Mouse (Mus musculus) heart, embryonic 15.5 days (tissue): Measurements from ENCODE around the gene Gemin6. TPM values are rescaled to one million over a fixed set of nuclear protein-coding genes. Genes with fewer than 3 reads are reported as not detected.
"Not testable (repeated sequence)": the region's sequence is repeated elsewhere in the genome, so short reads cannot be mapped to it uniquely, and the experiment has no call there.

Experiments used
- ATAC-seq: fragments of 200-750 bp; cut with Nextera tagmentation; replicated peaks from 2 replicates; pipeline ENCODE4 v1.8.0; 2017; ENCODE audit warnings: low read depth, moderate TSS enrichment; ENCODE audit not compliant: insufficient number of reproducible peaks, insufficient read depth, low FRiP score
- H3K27ac ChIP-seq: fragments of 300-500 bp; sonication (generic); 2 replicates; pipeline ENCODE4 v1.5.1; 2015; ENCODE audit warnings: mild to moderate bottlenecking, inconsistent platforms
- H3K27me3 ChIP-seq: fragments of 300-500 bp; sonication (generic); 2 replicates; pipeline ENCODE4 v1.6.1; 2015; ENCODE audit warnings: inconsistent platforms
- H3K36me3 ChIP-seq: fragments of 300-500 bp; sonication (generic); 2 replicates; pipeline ENCODE4 v1.6.1; 2015; ENCODE audit warnings: mild to moderate bottlenecking, inconsistent platforms
- H3K4me1 ChIP-seq: fragments of 300-500 bp; sonication (generic); replicated peaks from 2 replicates; pipeline ENCODE4 v1.6.1; 2015; ENCODE audit warnings: inconsistent platforms
- H3K4me2 ChIP-seq: fragments of 300-500 bp; sonication (generic); 2 replicates; pipeline ENCODE4 v1.6.1; 2015; ENCODE audit warnings: inconsistent platforms, mild to moderate bottlenecking, moderate library complexity
- H3K4me3 ChIP-seq: fragments of 300-500 bp; sonication (generic); 2 replicates; pipeline ENCODE4 v1.5.1; 2015; ENCODE audit warnings: mild to moderate bottlenecking, inconsistent platforms
- H3K9ac ChIP-seq: fragments of 300-500 bp; sonication (generic); 2 replicates; pipeline ENCODE4 v1.6.1; 2015; ENCODE audit warnings: mild to moderate bottlenecking, inconsistent platforms
- H3K9me3 ChIP-seq: fragments of 300-500 bp; sonication (generic); replicated peaks from 2 replicates; pipeline ENCODE4 v1.6.1; 2016; ENCODE audit warnings: inconsistent platforms
- WGBS: fragments of 180-500 bp; shearing (Covaris S2); methylation state at CpG from one replicate; pipeline ENCODE4 v1.1.7; 2015; ENCODE audit warnings: mixed read lengths; 5-methylcytosine and 5-hydroxymethylcytosine counted together
- polyA plus RNA-seq: library from polyadenylated mRNA; unstranded; fragments of >200 nt; fragmentation: Nextera tagmentation; extraction: Ambion mirVana; gene quantifications from 2 replicates; pipeline ENCODE4 v1.2.1, GENCODE M21; 2015

Gemin6 gene
- polyA plus RNA-seq, 1 experiment from 2014 or later, result 24.2 TPM

DNA sequence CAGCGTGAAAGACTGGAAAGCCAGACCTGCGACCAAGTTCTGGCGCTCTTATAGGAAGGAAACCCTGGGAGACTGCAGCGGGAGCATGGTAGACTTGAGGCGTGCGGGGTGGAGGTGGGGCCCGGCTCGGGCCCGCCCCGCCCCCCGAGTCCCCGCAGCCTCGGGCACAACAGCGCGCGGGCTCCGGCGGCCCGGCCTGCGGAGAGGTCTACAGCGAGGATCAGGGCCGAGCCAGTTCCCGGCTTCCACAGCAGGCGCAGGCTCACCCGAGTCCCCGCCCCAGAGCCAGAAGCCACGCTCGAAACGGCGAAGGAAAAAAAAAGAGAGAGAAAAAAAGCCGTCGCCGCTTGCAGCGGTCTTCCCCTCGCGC is 18.0 kb upstream of the Gemin6 start:
- Histone ChIP-seq H3K4me3 (peak overlapping the region; percentile 98), H3K4me2 (peak overlapping the region; percentile 85), H3K9me3 (no peaks in the 10 kb centered on the region), H3K27ac (peak overlapping the region; percentile 94), H3K9ac (peak overlapping the region; percentile 98), H3K36me3 (peaks cover 27% of the 10 kb centered on the region), H3K27me3 (no peaks in the 10 kb centered on the region), H3K4me1 (peaks cover 12% of the 10 kb centered on the region)
- peak; percentile 48 for ATAC-seq
- under 1% methylated on average over 36 of the region's 36 CpGs for WGBS

DNA sequence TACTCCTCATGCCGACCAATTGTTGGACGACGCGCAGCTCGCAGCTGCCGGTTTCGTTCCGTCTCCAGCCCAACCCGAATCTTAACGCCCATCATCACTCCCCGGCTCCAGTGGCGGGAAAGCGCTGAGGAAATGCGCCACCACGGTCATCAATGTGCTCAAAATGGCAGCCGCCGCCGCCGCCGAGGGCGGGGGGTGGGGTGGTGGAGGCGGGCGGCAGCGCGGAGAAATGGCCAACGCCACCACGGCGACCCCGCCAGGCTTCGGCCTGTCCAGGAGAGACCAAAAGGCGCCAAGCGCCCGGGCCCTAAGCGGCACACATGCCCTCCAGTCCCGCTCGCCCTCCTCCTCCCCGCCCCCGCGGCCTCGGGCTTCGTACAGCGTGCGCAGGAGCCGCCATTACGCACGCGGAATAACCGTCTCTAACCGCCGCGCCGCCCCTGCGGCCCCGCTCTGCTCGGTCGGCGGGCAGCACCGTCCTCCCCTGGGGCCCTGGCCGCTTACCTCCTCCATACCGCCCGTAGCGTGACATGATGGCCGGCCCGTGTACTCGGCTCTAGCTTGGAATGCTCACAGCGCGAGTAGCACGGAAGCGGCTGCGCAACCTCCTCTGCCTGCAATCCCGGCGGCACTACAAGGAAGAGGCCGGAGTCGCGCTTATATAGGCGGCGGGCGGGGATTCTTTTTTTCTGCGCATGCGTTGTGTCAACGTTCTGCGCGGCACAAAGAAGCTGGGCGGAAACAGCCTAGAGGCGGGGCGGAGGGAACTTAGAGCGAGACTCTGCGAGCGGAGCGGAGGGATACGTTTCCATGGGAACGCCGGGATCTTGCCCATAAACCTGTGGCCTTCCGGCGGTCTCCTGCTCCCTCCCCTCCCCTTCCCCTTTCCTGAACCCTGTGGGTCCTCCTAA is 17.3 kb upstream of the Gemin6 start, which contains the start of the genes Srsf7 and Ttc39d:
Gene Srsf7, minus strand, starts transcription at position 637 of the 911 bp plus-strand sequence.
Gene Ttc39d, plus strand, starts transcription at position 790 of the 911 bp plus-strand sequence.
- Histone ChIP-seq H3K4me2 (peak within 1 kb of the TSS; percentile 85), H3K4me1 (peaks cover 12% of the 10 kb centered on the region), H3K9me3 (no peaks in the 10 kb centered on the region), H3K4me3 (peak within 1 kb of the TSS; percentile 98), H3K27me3 (no peaks in the 10 kb centered on the region), H3K9ac (peak within 1 kb of the TSS; percentile 98), H3K27ac (peak within 1 kb of the TSS; percentile 94), H3K36me3 (peaks cover 21% of the 10 kb centered on the region)
- peak; percentile 85 for ATAC-seq
- WGBS, result under 1% methylated on average over 95 of the region's 95 CpGs

- not testable (repeated sequence) for ATAC-seq
Measured at GRCm38 (mm10) chr17:80213998-80214397, 10.2 kb upstream of the Gemin6 start.

DNA sequence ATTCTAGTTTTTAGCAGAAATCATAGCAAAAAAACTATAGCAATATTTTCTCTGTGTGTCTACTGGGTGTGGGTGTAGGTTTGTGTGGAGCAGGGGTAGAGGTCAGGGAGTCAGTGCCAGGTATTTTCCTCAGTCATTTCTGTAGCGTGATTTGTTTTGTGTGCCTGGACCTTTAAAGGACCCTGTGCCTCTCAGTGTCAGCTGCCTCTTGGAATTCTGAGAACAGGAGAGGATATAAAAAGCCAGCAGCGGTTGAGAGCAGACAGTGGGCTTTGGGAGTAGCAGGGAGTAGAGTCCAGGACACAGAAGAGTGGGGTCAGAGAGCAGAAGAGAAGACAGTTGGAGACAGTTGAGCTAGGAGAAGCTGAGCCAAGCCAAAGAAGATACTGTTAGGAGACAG is 4.1 kb upstream of the Gemin6 start:
- no peak overlapping the region for H3K4me2 ChIP-seq
- no peak overlapping the region for H3K4me3 ChIP-seq
- H3K27me3 ChIP-seq, result no peaks in the 10 kb centered on the region
- H3K4me1 ChIP-seq, result peaks cover 5% of the 10 kb centered on the region
- H3K27ac ChIP-seq, result no peak overlapping the region
- WGBS, result 40% methylated on average over 2 of the region's 2 CpGs
- no peak overlapping the region for H3K9ac ChIP-seq
- ATAC-seq, result no peak
- no peaks in the 10 kb centered on the region for H3K36me3 ChIP-seq
- no peaks in the 10 kb centered on the region for H3K9me3 ChIP-seq

More at GRCm38 (mm10) chr17:80213998-80214397, 10.2 kb upstream of the Gemin6 start:
- not testable (repeated sequence) for H3K4me1 ChIP-seq, H3K27me3 ChIP-seq, H3K9me3 ChIP-seq, H3K4me2 ChIP-seq, H3K27ac ChIP-seq, H3K36me3 ChIP-seq, H3K4me3 ChIP-seq, H3K9ac ChIP-seq
- WGBS, result 92% methylated on average over 4 of the region's 4 CpGs

DNA sequence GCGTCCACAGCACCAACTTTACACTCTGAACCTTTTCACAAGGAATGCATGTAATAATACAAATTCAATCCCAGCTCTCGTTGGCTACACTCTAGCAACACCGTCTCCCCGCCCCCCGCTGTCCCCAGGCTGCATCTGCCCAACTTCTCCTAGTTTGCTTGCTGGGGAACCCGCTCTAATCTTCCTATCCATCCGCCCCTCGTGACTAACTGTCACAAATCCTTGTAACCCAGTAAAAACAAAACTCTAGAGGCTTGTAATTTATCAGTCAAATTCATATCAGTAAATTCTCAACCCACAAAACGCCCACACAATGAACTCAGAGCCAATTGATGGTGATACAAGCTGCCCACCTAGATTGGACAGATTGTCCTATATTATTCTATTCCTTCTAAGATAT is 3.0 kb upstream of the Gemin6 start:
- Histone ChIP-seq H3K27me3 (no peaks in the 10 kb centered on the region), H3K4me1 (peaks cover 5% of the 10 kb centered on the region), H3K36me3 (no peaks in the 10 kb centered on the region), H3K9ac (no peak overlapping the region), H3K4me2 (no peak overlapping the region), H3K27ac (no peak overlapping the region), H3K4me3 (no peak overlapping the region), H3K9me3 (no peaks in the 10 kb centered on the region)
- ATAC-seq, result no peak
- 63% methylated on average over 9 of the region's 9 CpGs for WGBS

GRCm38 (mm10) chr17:80221890-80222628 is 2.2 kb upstream of the Gemin6 start:
- Histone ChIP-seq H3K4me1 (peaks cover 5% of the 10 kb centered on the region), H3K36me3 (no peaks in the 10 kb centered on the region), H3K27ac (no peak overlapping the region), H3K9me3 (no peaks in the 10 kb centered on the region), H3K4me3 (no peak overlapping the region), H3K27me3 (no peaks in the 10 kb centered on the region), H3K9ac (no peak overlapping the region), H3K4me2 (no peak overlapping the region)
- 52% methylated on average over 3 of the region's 3 CpGs for WGBS
- no peak for ATAC-seq

- peak overlapping the region; percentile 80 for H3K4me2 ChIP-seq
- H3K4me1 ChIP-seq, result peaks cover 5% of the 10 kb centered on the region
- WGBS, result 6% methylated on average over 9 of the region's 9 CpGs
- H3K27ac ChIP-seq, result peak overlapping the region; percentile 91
- peak overlapping the region; percentile 71 for H3K4me3 ChIP-seq
- no peaks in the 10 kb centered on the region for H3K36me3 ChIP-seq
- no peaks in the 10 kb centered on the region for H3K9me3 ChIP-seq
- no peak for ATAC-seq
- peak overlapping the region; percentile 70 for H3K9ac ChIP-seq
- no peaks in the 10 kb centered on the region for H3K27me3 ChIP-seq
Measured at GRCm38 (mm10) chr17:80223829-80224228, 412 bp upstream of the Gemin6 start.

DNA sequence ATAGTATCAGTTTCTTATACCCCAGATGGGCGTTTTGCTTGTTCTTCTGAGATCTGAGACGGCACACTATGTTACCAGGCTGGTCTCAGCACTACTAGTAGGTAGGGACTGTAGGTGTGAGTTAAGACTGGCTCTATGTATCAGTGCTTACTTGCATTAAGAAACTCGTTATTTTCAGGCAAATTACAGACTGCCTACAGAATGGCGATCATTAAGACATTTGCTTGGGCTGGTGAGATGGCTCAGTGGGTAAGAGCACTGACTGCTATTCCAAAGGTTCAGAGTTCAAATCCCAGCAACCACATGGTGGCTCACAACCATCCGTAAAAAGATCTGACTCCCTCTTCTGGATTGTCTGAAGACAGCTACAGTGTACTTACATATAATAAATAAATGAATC is 901 bp downstream of the Gemin6 start:
- 51% methylated on average over 5 of the region's 5 CpGs for WGBS
- peak overlapping the region; percentile 91; the same call in 1 of the 2 replicates for H3K27ac ChIP-seq

DNA sequence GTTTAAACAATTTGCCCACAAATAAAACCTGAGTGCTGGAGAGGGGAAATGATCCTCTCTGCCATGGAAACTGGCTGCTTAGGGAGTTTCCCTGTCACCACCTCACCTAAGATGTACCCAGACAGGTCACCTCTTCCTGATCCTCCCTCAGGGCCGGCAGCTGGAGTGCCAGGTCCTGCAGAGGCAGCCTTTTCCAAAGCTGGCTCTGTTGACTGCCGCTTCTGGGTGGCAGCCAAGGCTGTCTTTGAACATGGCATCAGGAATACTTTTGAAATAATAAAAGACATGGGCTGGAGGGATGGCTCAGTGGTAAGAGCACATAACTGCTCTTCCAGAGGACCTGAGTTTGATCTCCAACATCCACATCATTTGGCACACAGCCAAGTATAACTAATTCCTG is 5.2 kb downstream of the Gemin6 start:
- ATAC-seq, result no peak
- H3K36me3 ChIP-seq, result 0 out of 2 replicates have a peak, but pooled peaks cover 3% of the 10 kb centered on the region
- peaks cover 9% of the 10 kb centered on the region for H3K4me1 ChIP-seq
- H3K4me3 ChIP-seq, result no peak overlapping the region
- no peaks in the 10 kb centered on the region for H3K27me3 ChIP-seq
- WGBS, result 62% methylated on average over 2 of the region's 2 CpGs
- no peak overlapping the region for H3K4me2 ChIP-seq
- no peak overlapping the region for H3K27ac ChIP-seq
- no peaks in the 10 kb centered on the region for H3K9me3 ChIP-seq
- no peak overlapping the region for H3K9ac ChIP-seq

More for the DNA sequence above, 901 bp downstream of the Gemin6 start:
- not testable (repeated sequence) for H3K9me3 ChIP-seq, ATAC-seq, H3K27me3 ChIP-seq, H3K4me1 ChIP-seq, H3K36me3 ChIP-seq
- H3K4me2 ChIP-seq, result peak overlapping the region; percentile 80
- peak overlapping the region; percentile 70 for H3K9ac ChIP-seq
- peak overlapping the region; percentile 71 for H3K4me3 ChIP-seq

DNA sequence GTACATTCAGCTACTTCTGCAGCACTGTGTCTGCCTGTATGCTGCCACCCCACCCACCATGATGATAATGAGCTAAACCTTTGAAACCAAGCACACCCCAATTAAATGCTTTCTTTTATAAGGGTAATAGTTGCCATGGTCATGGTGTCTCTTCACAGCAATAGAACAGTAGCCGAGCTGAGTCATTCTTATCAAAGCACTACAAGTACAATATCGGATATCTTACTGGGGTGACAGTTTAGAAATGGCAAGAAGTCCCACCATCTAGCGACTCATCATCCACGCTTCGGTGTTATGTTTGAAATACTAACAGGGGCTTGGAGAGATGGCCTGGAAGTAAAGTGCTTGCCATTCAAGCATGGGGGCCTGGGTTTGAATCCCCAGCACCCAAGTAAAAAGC is 9.6 kb downstream of the Gemin6 start:
- Histone ChIP-seq H3K4me1 (peaks cover 4% of the 10 kb centered on the region; the same call in 1 of the 2 replicates), H3K4me3 (no peak overlapping the region), H3K27me3 (no peaks in the 10 kb centered on the region), H3K9me3 (no peaks in the 10 kb centered on the region), H3K9ac (no peak overlapping the region), H3K36me3 (peaks cover 8% of the 10 kb centered on the region), H3K4me2 (no peak overlapping the region), H3K27ac (no peak overlapping the region)
- 87% methylated on average over 5 of the region's 5 CpGs for WGBS
- ATAC-seq, result no peak

DNA sequence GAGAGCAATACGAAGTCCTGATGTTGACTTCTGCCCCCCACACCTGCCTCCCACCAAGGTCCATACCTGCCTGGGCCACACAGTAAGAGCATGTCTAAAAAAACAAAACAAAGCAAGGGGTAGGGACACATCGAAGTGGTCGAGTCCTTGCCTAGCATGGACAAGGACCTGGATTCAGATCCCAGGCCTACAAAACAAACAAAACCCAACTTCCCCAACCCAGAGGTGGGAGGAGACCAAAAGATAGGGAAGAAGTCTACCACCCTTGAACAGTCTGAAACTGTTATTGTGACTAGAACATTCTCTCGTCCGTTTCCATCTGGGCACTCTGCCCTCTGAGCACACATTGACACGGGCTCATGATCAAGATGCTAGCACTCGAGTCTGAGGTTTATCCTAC is 10.1 kb downstream of the Gemin6 start:
- Histone ChIP-seq H3K4me3 (no peak overlapping the region), H3K4me1 (peaks cover 1% of the 10 kb centered on the region; the same call in 1 of the 2 replicates), H3K9ac (no peak overlapping the region), H3K9me3 (no peaks in the 10 kb centered on the region), H3K4me2 (no peak overlapping the region), H3K36me3 (peaks cover 12% of the 10 kb centered on the region), H3K27ac (no peak overlapping the region), H3K27me3 (no peaks in the 10 kb centered on the region)
- 83% methylated on average over 7 of the region's 7 CpGs for WGBS
- no peak for ATAC-seq
